Mouse (Mus musculus) adrenal gland, adult 18-20 months (tissue): ENCODE data around the gene Col24a1. TPM values are rescaled to one million over a fixed set of nuclear protein-coding genes. Genes with fewer than 3 reads are reported as not detected.

Source experiments
- DNase-seq, 2 experiments: peaks; one replicate each; pipeline ENCODE4 v3.0.0; 2021 to 2022; ENCODE audit warnings: low spot score in 2 of 2
- long read RNA-seq, 2 experiments: library from polyadenylated mRNA; stranded (forward); transcript quantifications; one replicate each; pipeline ENCODE4 v2.0.0; 2021
- total RNA-seq, 2 experiments: library from RNA; stranded (reverse); gene quantifications; 1 replicate in 1 of 2; 2 replicates in 1 of 2; pipeline ENCODE4 v1.2.3; 2021

Col24a1 gene
- total RNA-seq: not detected
- long read RNA-seq, experiment 1: 0 reads
- long read RNA-seq, experiment 2: 0 reads

DNA sequence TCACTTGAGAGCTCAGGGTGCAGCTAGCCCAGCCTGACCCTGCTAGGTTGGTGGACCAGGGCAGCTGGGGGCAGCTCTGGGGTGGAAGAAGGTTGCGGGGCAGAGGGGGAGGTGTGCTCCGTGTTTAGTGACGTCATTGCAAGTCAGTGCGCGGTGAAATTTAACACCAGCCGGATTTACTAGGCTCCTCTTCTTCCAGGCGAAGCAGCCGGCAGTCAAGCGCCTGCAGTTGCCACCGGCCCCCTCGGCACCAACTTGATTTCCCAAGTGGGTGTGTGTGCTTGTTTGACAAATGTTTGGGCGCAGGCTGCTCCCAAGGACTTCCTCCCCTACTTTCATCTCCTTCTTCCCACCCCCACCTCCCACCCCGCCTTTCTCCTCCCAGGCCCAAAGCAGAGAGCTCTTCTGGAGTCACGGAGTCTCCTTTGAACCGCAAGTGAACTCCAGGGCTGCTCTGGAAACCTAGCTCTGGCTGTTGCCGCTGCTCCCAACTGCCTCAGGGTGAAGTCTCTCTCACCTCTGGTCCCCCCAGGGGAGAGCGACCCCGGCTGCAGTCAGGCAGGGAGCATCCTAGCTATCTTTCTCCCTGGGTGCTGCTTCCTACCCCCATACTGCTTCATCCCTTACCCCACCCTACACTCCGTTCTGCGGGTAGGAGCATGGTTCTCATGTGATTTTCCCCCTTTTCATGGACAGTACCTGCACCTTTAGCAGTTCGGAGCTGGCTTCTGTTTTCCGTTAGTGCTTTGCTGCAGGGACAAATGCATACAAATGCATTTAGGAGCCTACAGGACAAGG lies at the start of gene Col24a1:
Col24a1 (plus strand) TSS at position 136 of the 798 bp plus-strand sequence.
- no peak for DNase-seq

DNA sequence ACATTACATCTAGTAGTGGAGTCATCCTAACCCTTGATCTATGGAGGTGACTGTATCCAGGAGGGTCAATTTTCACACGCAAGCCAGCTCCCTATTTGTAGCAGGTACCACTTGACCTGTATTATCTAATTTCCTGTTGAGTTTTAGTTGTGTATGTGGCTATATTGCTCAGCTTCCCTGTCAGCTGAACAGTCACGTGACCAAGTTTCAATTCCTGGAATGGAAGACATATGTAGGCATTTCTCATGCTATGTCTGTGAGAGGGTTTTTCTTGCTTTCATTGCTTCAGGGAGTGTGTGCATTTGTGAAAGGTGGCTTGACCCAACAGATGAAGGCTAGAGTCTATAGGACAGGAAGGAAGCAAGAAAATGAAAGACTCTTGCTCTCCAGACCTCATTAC lies 44.2 kb upstream of the Col24a1 start:
- DNase-seq: no peak

DNA sequence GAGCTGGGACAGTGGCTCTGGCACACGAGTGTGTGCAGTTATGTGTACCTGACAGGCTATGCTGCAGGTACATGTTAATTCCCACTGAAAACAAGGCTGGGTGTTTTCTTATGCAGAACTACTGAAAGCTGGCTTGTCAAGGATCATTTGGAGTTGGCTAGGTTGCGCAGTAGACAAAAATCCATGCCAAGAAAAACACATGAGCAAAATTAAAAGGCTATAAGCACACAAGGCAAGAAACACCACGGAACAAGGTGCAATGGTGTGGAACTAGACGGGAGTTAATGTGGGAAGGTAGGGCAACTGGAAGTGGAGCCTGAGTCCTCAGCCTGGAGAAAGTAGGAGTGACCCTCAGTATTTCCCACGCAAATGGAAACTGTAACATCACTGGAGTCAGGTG lies 39.2 kb upstream of the Col24a1 start:
- no peak for DNase-seq

DNA sequence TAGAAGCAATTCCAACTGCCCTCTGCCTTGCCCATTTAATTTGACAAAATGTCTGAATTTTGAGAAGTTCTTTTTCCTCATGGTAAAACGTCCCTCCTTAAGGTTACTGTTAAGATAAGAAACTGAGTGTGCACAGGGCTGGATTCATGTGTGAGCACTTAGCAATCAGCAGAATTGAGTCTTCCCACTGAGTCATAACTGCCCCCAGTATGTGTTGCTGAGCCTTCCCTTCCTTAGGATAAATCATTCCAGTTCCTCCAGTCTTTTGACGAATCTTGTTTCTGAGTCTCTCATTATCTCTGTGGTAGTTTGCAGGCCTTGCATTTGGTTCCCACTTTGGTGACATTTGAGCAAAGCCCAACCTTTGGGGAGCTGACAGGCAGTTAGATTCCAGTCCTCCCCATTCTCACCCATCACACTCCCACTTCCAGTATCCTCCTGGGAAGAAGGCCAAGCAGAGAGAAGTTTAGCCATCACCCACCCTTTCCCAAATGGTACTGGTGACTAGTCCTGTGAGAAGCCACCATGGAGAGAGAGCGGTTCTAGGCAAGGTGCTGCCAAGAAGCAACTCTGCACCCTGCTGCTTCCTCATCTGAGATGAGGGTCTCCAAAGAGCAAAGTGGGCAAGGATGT lies 37.4 kb upstream of the Col24a1 start:
- no peak for DNase-seq

DNA sequence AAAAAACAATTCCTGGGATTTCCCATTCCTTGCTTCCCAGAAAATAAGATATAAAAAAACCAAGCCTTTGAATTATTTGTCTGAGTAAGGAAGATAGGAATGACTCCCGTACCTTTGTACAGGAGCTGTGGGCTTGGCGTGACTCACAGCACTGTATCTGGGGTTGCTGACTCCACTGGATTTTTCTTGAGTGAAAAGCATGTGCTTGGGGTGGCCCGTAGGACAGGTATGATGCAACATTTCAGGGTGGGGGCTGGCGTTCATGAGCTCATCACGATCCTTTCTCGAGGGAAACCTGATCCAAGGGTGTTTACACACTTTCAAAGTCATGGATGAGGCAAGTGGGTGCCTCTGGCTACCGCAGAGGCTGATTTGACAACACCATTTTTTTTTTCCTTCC lies 35.6 kb upstream of the Col24a1 start:
- no peak for DNase-seq

DNA sequence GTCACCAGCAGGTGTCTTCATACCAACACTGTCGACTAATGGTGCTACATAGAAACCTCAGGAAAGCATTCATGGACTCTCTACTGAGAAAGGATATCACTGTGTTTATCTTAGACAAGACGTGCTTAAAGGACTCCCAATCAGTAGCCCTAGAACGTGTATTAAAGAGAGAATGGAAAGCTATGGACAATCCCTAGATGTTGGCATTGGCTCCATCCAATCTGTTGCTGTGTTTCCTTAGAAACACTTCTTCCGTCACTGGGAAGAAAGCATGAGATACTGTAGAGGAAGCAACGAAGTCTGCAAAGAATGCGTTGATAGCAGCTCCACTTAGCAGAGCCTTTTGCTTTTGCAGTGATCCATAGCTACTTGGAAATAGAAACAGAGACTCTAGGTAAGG lies 32.6 kb upstream of the Col24a1 start:
- DNase-seq: no peak

DNA sequence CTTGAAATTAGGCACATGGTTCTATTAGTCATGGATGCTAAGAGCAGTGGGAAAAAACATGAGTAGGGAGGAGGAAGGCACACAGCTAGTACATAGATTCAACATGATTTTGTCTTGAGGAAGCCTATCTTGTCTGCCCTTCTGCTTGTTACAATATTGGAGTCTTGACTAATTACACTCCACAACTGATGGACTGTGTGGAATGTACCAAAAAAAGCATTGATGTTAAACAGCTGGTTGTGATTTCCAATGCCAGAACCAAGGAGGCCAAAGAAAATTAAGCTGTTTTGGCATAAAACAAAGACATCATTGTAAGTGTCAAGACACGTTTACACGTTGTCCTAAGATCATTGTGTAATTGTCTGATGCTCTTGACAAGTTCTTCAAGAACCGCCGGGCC lies 29.1 kb upstream of the Col24a1 start:
- no peak for DNase-seq

DNA sequence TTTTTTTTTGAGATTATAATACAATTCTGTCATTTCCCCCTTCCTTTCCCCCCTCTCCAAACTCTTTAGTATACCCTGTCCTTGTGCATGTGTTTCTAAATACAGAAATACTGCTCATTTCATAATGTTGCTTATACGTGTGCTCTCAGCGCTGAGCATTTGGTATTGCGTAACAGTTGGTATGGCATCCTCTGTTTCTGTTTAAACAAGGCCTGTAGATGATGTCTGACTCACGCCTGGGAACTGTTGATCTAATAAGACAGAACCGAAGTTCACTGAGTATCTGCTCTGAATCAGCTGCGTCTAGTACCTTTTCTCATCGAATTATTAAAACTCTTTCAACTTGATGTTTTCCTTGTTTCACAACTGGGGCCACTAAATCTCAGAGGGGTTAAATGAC lies 24.2 kb upstream of the Col24a1 start:
- DNase-seq: no peak

DNA sequence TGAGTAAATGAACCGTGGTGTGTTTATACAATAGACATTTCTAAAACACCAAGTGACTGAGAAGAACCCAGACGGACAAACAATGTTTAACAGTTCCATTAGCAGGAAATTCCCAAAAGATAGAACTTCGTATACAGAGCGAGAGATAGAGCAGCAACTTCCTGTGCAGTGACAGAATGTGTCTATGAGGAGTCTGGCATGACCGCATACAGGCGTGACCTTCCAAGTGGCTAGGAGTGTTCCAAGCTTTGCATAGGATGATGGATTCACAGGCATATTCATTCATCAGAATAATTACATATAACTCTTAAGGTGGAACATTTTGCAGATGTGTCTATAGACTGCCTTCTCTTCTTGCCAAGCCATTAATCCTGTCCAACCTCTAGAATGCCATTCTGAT lies 18.1 kb upstream of the Col24a1 start:
- DNase-seq: no peak

DNA sequence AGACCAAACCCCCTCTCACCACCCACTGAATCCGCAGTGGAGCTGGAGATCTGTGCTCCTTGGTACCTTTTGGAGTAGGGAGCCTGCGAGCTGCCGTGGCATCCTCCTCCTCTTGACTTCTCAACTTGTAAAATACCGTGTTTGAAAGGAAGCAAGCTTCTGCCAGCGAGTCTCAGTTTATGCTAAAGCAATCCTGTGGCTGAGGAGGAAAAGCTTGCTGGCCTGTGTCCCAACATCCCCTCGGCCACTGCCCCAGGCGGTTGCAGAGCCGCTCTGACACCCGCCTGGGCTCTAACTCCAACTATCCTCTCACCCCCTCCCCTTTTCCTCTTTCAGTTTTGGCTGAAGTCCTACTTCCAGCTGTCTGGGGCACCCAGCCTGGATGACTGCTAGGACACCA lies 935 bp downstream of the Col24a1 start:
- no peak for DNase-seq

DNA sequence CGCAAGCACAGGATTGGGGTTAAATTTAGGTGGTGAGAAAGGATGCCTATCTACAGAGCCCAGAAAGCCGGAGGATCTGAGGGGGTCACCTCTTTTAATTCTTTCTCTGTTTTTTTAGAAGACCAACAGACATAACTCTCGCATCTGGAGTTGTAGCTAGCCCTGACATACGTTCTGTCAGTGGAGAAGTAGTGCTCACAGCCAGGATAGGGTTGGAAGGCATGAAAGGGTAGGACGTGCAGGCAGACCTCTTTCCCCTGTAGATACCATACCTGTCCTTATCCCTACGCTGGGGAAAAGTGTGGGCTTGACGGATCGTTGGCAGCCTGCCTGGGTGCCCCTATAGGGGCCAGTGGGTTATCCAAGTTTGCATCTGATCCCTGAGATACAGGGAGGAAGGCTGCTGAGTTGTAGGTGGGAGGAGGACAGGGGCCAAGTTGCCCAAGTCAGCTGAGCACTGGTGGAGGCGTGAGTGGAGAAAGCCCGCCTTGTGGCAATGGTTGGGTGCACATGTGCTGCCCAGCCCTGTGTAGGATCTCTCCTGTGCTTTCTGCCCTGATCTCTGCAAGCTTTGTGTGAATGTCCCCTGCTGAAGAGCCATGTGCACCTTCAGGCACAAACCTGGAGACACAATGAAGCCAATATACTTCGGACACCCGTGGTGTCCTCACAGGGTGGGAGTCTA lies 1.5 kb downstream of the Col24a1 start:
- no peak for DNase-seq

DNA sequence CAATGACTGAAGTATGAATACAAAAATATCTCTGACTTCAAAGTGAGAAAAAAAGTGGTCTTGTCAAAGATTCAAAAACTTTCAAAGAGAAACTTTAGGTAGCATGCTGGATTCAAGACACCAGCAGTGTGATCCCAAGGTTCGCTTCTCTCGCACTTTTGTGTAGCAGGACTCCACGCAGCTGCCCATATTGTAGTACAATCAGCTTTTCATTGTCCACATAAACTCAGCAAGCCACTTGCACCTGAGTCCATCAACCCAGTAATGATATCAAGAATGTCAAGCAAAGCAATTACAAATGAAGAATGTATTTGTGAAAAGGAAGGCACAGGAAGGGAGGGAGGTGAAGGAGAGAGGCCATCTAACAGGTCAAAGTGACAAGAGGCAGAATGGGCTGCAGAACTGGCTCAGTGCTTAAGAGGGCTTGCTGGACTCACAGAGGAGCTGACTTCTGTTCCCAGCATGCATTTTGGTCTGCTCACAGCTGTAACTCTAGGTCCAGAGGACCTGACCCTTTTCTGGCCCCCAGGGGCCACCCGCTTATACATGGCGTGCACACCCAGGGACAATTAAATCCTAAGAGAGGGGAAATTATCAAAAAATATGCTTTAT lies 7.8 kb downstream of the Col24a1 start:
- DNase-seq: no peak

DNA sequence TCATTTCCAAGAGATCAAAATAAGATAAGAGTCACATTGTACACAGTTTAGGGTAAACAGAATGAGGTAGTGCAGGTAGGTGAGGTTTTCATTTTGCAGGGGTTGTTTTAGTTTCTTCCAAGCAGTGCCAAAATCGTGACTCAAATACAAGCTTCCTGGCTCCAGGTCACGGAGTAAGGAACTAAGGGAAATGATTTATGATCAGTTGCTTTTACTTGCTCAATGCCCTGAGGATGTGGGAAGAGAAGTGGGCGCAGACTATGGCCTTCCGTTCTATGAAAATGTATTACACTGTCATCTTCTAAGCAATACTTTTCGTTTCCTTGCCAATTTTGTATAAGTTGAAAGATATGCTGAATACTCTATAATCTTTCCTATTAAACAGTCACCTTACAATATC lies 13.0 kb downstream of the Col24a1 start:
- no peak for DNase-seq

DNA sequence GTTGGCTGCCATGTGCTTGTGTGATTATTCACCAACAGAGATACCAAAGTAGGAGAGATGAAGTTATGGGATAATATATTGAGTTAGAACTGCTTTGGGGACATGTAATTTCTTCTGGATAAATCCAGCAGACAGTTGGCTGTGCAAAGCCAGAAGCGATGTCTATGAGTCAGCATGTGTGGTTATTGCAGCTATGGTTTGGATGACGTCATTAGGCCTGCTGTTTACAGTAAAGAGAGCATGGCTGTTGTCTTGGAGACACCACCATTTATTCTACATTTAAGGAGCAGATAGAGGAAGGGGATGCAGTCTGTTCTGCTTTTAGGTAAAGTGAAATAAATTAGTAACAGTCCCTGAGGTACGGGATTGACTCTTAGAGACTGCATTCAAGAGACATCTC lies 14.9 kb downstream of the Col24a1 start:
- no peak for DNase-seq

DNA sequence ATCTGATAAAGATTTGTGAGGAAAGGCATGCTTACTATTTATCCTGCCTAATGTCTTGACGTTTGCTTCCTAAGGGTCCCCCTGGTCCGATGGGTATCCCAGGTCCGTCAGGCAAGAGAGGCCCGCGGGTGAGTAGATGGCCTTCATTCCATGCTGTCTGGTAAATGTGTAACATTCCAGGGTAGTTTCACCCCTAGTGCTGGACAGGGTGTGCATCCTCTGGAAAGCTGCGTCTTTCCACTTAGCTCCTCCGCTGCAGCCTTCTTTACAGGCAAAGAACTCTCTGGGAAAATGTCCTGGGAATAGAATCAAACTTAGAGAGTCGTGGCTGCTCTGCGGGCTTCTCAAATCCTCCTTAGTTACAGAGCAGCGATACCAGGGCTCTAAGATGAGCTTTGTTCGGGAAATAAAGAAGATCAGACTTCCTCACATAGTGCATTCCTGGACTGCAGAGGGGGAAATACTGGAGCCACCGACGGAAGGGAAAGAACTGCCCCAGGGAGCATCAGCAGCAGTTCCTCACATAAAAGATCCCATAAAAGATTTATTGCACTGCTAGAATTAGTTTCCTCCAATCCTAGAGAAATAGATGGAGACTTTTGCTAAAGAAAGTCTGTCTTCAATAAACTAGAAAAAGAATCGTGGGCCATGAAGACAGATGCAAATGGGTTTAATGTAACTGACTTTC lies 28.5 kb downstream of the Col24a1 start:
- no peak for DNase-seq

DNA sequence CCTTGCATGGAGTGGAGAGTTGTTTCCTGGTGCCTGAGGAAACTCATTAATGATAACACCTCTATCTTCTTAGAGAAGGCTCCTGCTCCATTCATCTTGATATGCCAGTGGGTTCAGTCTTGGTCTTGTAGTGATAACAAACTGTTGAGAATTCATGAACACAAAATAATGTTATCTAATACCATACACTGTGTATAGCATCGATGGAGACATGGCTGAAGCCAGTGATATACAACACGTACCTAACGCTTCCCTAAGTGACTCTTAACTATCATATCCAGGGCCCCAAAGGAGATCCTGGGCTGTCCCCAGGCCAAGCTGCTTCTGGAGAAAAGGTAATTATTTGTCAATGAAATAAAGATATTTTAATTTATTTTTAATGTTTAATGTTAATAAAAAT lies 33.1 kb downstream of the Col24a1 start:
- DNase-seq: no peak

DNA sequence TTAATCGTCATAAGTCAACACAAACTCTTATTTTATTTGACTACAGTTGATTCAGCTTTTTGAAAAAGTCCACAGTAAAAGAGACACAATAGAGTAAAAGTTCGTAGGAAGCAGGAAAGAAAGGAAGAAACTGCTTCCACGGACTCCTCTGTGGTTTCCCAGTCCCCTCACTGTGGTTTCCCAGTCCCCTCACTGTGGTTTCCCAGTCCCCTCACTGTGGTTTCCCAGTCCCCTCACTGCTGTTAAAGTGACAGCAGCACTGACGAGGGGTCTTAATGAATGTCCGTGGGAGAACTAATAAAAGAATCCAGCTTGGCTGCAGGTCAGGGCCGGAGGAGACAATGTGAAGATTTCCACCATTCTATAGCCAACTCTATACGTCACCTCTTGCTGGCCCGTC lies 39.4 kb downstream of the Col24a1 start:
- no peak for DNase-seq

DNA sequence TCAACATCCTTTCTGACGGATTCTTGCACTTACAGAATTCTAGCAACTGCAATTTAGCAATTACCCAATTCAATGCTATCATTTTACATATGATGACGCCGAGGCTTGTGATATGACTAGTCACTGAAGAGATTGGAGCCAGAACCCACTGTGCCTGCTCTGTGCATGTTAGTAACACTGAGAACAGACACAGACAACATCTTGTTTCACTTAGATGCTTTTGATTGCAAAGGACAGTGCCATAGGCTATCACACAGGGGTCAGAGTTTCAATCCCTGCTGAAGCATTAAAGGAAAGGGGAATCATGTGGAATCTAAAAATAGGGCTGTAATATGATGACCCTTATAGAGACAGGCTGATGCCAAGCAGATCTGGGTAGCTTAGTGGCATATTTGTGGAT lies 41.8 kb downstream of the Col24a1 start:
- no peak for DNase-seq

DNA sequence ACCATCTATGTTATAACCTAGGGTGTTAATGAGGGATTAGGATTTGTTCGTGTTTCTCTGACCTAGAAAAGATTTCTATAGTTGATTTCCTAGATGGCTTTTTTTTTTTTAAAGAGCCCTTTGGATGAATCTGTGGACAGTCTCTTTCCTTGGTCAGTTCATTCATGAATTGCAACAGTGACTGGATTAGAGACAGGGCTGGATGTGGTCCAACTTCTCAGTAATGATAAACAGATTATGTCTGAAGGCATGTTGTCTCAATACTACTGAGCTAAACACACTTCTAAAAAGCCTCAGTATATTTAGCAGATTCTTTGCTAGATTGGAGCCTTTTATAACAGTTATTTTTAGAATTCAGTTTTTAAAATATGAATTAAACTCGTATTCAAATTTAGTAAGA lies 44.9 kb downstream of the Col24a1 start:
- DNase-seq: no peak

DNA sequence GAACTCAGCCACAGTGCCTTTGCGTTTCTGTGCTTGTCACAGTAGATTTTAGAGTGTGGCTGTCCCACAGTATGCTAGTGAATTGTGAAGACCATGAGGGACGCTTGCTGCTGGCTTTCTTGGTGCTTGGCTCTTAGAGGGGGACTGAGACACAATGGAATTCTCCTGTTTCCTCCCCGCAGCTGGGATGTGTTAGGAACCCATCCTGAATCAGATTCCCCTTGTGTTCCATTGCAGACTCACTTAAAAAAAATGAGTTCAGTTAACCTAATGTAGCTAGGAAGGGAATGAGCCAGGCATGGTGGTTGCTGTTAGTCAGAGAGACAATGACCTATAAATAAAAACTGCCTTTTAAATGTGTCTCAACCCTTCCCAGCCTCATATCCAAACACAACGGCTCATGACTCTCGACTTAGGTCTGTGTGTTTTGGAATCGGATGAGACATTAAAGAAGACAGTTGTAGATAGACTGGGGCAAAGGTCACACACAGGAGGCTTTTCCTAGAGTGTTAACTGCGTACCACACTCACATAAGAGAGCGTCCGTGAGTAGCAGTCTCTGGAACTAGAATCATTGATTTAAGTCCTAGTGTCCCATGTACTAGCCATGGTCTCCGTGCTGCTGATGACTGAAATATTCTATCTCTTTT lies 47.7 kb downstream of the Col24a1 start:
- no peak for DNase-seq

DNA sequence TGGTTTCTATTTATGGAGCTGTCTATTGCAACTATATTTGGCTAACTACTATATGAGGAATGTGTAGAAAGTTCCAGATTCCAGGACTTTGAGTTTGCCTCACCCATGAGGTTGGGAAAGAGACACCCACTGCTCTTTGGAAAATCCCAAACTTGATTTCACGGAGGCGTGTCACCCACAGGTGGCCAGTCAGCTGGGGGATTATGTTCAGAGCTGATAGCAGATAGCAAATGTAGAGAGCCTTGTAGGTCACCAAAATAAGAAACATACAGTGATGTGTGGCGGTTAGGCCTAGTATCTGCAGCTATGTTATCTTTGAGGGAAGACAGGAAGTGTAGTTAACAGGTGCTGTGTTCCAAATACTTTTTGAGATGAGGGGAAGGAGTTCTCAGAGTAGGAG lies 56.4 kb downstream of the Col24a1 start:
- no peak for DNase-seq
